Mouse (Mus musculus): Measurements from ENCODE around the gene Rpl36a. TPM values are rescaled to one million over a fixed set of nuclear protein-coding genes. Genes with fewer than 3 reads are reported as not detected.

Rpl36a gene
- total RNA-seq, 2 experiments from 2014 or later, result 103 to 104 TPM

Other genes starting within 250 kb of the Rpl36a start
- under 1 TPM; 0.08 to 0.39 TPM for gene Drp2, start 181.1 kb upstream of the Rpl36a start, total RNA-seq (2021)
- gene Taf7l, start 109.2 kb upstream of the Rpl36a start, total RNA-seq (2021), result not detected
- gene Timm8a1, start 43.8 kb upstream of the Rpl36a start, total RNA-seq (2021), result 10 to 100 TPM; 22.6 to 24.7 TPM
- gene Btk, start 2.1 kb upstream of the Rpl36a start, total RNA-seq (2021), result 1 to 10 TPM; 1.0 to 1.1 TPM
- 1 to 10 TPM; 1.6 to 2.1 TPM for gene Gla, start 15.5 kb downstream of the Rpl36a start, total RNA-seq (2021)
- gene Hnrnph2, start 15.5 kb downstream of the Rpl36a start, total RNA-seq (2021), result 10 to 100 TPM; 61.4 to 75.0 TPM
- 1 to 10 TPM; 9.2 to 9.6 TPM for gene Armcx4, start 100.9 kb downstream of the Rpl36a start, total RNA-seq (2021)
- 1 to 10 TPM; 5.2 to 5.5 TPM for gene Armcx1, start 132.3 kb downstream of the Rpl36a start, total RNA-seq (2021)
- 1 to 10 TPM in 1 of 2 experiments, under 1 TPM in 1; 0.60 to 1.3 TPM for gene Armcx6, start 165.8 kb downstream of the Rpl36a start, total RNA-seq (2021)
- gene Armcx3, start 170.9 kb downstream of the Rpl36a start, total RNA-seq (2021), result 10 to 100 TPM; 21.0 to 23.4 TPM
- 1 to 10 TPM; 8.1 to 8.8 TPM for gene Armcx2, start 223.6 kb downstream of the Rpl36a start, total RNA-seq (2021)

Measured in heart, postnatal 25 days (tissue).